Mouse (Mus musculus): ENCODE data around the gene Tigd4.

Gene Tigd4

DNA sequence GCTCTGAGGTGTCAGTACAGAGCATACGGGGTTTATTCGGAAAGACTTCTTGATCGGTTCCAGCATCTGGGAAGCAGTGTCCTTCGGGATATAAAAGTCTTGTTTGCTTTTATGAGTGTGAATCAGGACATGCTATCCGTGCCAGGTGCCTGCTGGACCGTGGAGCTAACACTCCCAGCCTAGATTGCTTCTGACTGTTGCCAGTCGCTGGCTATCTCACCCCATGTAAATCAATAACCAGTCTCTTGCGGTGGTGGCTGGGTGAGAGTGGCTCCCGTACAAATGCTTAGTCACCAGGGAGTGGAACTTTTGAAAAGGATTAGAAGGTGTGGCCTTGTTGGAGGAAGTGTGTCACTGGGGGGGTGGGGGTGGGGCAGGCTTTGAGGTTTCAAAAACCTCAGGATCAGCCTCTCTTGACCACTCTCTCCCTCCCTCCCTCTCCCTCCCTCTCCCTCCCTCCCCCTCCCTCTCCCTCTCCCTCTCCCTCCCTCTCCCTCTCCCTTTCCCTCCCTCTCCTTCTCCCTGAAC is 16.9 kb downstream of the Tigd4 start:
- no peak for DNase-seq (ENCODE audit: low read depth, low spot score)

DNA sequence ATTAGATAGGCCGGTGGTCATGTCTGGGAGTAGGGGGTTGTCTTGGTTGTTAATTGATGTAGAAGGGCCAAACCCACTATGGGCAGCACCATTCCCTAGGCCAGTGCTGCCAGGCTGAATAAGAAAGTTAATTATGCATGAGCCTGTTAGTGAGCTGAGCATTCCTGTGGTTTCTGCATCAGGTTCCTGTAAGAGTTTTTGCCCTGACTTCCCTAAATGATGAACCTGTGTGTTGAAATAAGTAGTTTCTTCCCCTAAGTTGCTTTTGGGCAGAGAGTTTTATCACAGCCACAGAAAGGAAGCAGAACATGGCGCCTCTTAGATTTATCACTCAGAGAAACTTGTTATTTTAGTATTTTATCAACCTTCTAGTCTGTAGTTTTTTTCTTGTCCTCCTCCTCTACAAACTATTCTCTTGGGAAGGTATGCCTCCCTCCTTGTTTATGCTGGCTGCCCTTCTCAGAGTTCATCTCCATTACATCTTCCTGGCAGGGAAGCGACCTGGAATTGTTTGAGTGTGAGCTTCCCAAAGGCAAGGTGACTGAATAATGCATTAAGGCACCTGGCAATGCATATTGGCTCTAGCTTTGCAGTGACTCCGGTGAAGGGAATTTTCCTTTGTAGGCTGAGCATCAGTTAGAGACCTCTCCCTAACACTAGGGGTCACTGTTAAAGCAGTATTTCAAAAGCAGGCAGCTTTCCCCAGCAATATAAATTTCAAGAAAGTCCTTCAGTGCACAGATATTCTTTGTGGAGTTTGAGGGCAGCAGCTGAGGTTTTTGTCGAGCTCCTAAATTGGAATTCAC is 21.9 kb downstream of the Tigd4 start:
- no peak for DNase-seq (ENCODE audit: low read depth, low spot score)

DNA sequence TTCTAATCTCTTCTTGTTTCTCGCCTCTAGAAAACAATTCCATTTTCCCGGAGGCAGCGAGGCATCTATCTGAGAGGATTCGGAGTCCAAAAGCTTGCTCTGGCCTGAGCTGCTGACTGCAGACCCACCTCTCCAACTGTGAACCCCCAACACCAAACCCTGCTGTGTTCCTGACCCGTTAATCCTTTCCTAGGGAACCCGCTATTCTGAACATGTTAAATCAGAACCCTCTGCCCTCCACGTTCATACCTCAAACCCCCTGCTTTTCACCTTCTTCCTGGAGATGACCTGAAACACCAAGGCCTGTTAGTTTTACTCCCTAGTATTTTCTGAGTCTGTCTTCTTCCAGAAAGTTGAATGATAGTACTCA is 22.5 kb downstream of the Tigd4 start:
- DNase-seq (ENCODE audit: low read depth, low spot score), result no peak

DNA sequence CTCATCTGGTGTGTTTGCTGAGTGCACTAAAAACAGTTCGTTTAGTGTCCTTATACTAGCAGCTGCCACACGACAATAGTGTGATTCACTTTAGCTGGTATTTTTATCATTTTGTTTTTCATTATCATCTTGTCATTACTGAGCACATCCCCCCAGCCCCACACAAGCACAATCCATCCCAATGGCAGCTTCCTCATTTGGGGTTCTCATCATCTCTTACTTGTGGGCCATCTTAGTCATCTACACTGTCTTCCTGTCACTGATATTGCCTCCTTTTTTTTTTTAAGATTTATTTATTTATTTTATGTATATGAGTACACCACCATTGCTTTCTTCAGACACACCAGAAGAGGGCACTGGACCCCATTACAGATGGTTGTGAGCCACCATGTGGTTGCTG is 25.3 kb downstream of the Tigd4 start:
- DNase-seq (ENCODE audit: low read depth, low spot score), result no peak

DNA sequence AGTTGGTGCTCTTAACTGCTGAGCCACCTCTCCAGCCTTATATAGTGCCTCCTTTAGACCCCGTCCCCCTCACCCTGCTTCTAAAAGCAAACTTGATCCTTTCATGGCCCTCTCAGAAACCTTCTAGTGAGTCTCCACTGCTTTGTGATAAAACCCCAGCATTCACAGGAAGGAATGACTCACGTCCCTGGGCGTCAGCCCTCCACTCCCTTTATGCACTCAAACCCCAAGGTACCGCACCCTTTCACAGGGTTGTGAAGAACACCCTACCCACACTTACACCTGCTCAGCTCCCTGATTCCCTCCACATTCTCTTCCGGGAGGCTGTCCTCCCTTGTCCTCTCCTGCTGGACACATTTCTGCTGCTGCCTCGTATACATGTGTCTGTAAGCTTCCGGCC is 25.7 kb downstream of the Tigd4 start:
- no peak for DNase-seq (ENCODE audit: low read depth, low spot score)

DNA sequence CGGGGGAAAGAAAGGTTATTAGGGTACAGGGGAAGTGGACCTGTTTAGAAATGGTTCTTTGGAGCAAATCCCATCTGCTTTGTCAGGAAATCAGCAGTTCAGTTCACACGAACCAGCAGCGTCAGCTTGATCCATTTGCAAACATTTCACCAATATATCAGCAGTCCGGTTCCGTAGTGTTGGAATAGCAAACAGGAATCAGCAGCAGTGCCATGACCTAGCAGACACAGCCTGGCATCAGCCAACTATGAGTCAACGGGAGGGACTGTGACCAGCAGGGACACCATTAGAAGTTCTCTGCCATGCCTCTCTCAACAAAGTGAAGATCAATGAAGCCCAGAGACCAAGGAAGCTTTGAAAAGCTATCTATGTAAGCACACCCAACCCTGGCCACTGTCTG is 26.4 kb downstream of the Tigd4 start:
- no peak for DNase-seq (ENCODE audit: low read depth, low spot score)

DNA sequence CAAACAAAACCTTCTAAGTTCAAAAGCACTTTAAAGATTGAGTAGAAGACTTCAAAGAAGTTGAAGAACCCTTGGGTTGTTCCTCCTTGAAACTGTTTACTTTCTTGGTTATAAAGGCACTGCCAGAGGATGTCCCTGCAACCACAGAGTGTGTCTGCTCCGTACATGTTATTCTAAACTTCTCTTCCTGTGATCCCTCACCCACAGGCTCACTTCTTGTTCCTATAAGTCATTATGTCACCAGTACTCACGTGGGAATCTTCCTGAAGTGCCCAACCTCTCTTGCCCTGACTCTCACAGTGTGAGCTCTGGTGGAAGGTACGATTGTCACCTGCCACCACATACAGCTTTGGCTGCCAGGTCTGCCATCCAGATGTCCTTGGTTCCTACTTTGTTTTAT is 28.7 kb downstream of the Tigd4 start:
- no peak for DNase-seq (ENCODE audit: low read depth, low spot score)

DNA sequence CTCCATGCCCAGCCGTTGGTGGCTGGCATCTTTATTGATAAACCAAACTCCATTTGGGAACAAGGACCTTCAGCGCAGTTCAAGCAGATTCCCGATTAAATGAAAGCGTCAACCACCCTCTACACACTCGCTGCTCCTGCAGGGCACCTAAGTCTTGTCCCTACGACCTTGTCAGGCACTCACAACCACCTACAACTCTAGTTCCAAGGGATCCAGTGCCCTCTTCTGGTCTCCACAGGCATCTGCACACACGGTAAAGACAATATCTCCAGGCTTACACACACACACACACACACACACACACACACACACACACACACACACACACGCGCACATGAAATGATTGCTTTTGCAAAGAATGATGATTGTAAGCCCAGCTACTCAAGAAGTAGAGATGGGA is 38.2 kb downstream of the Tigd4 start:
- DNase-seq (ENCODE audit: low read depth, low spot score), result no peak

DNA sequence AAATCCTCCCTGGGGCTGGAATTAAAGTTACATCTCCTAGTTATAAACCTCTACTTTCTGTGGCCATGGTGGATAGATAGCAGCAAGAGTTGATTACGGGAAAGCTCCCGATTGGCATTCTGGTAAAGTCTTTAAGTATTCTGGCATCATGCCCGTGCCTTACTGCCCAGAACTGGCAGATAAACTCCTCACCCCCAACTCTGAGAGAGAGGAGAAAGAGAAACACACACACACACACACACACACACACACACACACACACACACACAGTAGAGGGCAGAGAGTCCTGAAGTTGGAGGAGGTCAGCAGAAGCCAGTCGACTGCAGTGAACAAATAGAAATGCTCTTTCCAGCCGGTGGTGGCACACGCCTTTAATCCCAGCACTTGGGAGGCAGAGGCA is 43.7 kb downstream of the Tigd4 start:
- no peak for DNase-seq (ENCODE audit: low read depth, low spot score)

DNA sequence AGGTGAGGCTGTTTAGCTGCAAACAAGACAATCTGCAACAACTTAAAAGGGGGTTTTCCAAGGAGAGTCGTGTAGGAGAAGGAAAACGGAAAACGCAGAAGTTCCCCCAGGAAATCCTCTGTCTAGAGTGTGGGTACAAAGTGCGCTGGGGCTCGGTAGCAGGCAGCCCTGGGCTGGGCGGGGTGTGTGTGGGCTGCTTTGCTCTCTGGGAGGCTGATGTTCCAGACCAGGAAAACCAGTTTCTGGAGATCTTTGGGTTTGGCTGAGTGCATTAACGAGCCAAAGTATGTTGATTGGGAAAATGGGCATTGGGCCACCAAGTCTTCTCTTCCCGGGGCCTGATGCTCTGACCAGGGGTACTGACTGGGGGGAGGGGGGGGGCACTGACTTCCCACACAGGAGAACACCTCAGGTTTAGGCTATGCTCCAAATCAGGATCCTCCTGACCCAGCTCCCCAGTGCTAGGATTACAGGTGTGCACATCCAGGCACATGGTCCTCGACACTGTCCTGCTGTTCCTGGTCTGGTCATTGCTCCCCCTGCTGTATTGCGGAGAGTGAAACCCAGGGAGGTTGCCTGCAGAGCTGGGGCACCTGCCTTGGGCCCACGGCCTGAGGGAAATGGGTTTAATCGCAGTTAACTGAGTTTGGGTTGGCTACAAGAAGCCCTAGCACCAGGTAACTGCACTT is 44.7 kb downstream of the Tigd4 start:
- no peak for DNase-seq (ENCODE audit: low read depth, low spot score)

DNA sequence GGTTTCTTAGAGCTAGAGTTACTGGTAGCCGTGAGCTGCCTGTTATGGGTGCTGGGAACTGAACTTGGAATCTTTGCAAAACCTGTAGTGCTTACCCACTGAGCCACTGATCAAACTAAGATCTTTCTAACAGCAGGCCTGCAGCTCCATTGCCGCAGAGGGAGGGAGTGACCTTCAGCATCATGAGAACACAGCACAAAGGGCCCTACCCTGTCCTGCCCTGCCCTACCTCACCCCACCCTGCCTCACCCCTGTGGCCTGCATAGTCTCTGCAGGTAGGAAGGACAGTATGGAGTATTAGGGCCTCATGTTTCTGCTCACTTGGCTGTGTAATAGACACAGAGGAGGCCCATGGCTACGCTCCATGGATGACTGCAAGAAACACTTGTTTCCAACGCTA is 45.5 kb downstream of the Tigd4 start:
- DNase-seq (ENCODE audit: low read depth, low spot score), result no peak

DNA sequence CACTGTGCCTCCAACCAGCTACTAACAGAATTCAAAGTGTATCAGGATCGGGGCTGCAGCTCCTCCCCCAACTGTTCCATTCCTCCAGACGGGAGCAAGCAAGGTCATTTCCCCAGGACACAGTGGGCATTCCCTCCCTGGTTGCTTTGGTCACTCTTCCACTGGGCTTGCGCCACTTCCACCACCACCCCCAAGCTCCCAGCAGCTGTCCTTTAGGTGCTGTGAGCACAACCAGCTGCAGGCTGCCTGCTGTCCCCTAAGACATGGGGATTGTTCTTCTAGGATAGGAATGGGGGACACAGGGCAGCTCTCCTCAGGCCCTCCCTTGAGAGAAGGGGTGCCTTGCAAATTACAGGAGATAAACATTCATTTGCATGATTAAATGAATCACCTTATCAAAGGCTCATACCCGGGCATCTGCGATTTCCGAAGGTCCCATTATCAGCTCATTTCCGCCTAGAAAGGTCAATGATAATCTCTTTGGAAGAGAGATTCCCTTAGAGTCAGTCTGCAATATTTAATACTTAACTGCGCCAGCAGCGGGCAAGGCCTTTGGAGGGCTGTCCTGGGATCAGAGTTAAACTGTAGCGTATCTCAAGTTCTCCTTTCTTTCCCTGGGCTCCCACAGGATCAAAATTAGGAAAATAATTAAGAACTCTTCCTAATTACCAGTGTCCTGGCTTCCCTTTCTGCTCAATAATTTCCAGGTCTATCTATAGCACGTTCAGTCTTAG is 46.6 kb downstream of the Tigd4 start:
- DNase-seq (ENCODE audit: low read depth, low spot score), result no peak

DNA sequence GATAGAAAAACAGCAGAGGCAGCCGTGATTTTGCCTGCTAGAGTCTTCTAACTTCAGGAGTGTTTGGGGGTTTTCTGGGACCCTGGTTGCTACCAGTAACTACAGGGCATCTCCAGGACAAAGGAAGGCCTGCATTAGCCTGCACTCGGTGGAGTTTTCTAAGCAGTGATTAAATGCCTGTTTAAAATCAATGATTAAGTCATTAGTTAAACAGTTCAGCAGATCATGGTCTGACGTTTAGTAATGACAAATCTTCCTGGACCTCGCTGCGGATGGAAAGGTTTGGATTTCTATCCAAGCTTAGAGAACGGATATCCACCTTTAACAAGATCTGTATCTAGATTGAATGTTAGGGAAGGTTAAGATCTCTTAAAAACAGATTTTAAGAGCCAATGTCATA is 47.2 kb downstream of the Tigd4 start:
- no peak for DNase-seq (ENCODE audit: low read depth, low spot score)

DNA sequence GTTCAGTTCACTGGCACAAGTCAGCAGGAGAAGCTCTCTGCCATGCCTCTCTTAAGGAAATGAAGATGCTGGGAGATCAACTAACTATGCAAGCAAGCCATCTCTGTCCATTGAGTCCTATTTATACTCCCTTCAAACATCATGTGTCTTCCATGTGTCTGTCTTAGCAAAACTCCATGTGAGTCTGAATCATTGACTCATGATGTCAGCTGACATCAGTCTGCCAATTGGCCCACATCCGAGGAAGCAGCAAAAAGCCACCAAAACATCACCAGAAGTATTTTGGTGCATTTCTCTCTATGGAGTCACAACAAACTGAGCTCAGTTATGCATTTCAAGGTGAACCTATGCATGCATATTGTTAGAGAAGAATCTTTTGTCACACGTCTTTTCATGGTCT is 48.0 kb downstream of the Tigd4 start:
- no peak for DNase-seq (ENCODE audit: low read depth, low spot score)

DNA sequence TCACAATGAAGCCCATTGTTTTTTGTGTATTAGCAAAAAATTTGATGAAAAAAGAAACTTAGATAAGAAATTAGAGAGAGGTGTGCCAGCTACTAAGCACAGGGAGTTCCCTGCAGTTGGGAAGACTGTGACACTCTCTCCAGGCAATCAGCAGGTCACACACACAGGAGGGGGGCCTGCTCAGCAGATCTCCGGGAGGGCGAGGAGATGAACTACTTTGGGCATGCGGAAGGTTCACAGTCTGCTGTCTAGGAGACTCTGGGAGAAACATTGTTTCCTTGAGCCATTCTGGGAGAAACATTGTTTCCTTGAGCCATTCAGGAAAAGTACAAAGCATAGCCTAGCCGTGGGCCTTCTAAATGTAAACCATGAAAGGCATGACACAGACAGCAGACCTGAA is 49.6 kb downstream of the Tigd4 start:
- no peak for DNase-seq (ENCODE audit: low read depth, low spot score)

DNA sequence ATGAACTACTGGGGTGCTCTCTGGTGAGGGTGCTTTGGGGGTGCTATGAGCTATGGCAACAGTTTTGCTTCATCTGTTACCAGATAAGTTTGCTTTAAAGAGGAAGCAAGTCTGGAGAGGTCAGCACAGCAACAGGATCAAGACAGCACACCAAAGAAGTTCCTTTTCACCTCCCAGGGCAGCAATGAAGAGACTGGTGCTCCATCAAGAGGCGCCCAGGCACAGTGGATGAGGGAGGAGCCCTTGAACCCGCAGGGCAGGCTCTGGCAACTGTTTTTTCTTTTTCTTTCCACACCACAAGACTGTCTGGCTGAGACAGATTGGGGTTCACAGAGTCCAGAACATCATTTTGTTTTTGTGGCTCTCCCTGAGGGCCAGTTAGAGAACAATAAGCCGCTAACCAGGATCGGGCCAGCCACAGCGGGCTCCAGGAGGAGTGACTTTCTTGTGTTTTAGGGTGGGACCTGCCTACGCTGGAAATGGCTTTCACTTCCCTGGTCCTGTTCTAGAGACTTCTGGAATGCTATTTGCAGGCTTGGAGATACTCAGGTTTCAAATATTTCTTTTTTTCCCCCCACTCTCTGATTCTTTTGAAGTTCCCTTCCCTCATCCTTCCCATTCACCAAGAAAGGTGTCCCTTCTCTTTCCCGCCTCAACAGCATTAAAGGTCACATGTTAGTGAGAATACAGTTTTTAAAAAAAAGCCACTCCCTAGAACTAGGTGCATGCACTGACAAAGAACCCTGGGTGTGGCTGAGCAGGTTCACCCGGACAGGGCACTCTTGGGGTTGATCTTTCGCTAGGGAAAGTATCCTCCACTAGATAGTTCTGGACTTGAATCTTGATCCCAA is 52.0 kb downstream of the Tigd4 start:
- no peak for DNase-seq (ENCODE audit: low read depth, low spot score)

DNA sequence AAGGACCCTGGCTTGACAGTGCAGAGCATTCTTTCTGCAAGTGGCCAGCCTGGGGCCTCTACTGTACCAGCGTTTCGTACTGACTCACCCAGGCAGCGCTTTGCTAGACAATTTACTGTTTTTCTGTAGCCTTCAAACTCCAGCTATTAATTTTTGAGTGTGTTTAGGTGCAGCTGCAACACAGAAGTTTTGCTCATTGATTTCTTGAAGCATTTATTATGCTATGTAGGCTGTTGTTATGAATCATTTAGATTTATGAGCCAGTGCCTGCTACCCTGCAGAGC is 52.6 kb downstream of the Tigd4 start:
- no peak for DNase-seq (ENCODE audit: low read depth, low spot score)

DNA sequence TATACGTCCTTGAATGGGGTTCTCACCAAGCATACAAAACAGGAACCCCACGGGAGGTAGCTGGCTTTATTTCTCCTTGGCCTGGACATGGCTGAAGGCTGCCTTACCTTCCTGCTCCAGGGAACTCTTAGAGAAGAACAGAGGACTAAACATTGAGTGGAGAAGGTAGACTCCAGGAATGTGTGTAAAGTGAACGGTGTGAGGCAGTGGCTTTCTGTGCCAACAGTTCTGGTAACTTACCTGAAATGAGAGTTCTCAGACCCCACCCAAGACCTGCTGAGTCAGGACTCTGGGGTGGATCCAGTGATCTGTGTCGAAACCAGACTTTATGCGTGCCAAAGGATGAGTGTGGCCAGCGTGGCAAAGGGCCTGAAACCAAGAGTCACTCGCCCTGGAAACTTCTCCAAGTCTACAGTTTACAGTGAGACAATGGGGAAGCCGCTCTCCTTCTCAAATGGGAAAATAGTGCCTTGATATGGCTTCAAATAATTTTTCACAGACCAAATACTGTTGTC is 53.0 kb downstream of the Tigd4 start:
- no peak for DNase-seq (ENCODE audit: low read depth, low spot score)
